Mouse (Mus musculus) frontal cortex, adult 2 months (tissue): ENCODE data around the gene Plscr4. TPM values are rescaled to one million over a fixed set of nuclear protein-coding genes. Genes with fewer than 3 reads are reported as not detected.
A peak's percentile ranks its signal among the peaks of the same experiment; 100 is the strongest.

ENCODE experiments used
- DNase-seq, 2 experiments: peaks; one replicate each; pipeline ENCODE4 v3.0.0; 2022; ENCODE audit warnings: low spot score in 1 of 2; ENCODE audit errors: extremely low spot score in 1 of 2
- polyA plus RNA-seq: library from polyadenylated mRNA; depleted of rRNA; stranded (reverse); fragments of >200 nt; gene quantifications from 2 replicates; pipeline ENCODE4 v1.2.3, GENCODE M21; 2012; rRNA removed

The Plscr4 gene
- polyA plus RNA-seq, 1 experiment, result 5.6 TPM

DNA sequence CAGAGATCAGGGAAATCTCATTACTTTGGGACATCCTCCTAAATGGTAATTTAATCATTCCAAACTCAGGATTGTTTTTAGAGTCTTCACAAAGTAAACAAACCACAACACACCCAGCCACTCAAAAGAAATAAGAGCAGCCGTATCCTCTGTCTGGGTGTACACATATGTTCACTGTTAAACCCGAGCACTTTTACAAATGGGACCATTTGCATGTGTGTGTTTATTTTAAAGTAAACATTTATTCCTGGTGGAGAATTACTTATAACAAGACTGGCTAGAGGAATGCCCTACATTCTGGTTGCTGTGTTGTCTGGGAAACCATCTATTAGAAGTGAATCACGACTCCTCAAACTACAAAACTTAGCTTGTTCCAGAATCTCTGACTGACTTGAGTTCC lies 47.1 kb downstream of the Plscr4 start:
- DNase-seq, result peak in 1 of 2 experiments; percentile 2

- DNase-seq, result no peak
These were observed 47.7 kb downstream of the Plscr4 start for GRCm38 (mm10) chr9:92504889-92505288.

DNA sequence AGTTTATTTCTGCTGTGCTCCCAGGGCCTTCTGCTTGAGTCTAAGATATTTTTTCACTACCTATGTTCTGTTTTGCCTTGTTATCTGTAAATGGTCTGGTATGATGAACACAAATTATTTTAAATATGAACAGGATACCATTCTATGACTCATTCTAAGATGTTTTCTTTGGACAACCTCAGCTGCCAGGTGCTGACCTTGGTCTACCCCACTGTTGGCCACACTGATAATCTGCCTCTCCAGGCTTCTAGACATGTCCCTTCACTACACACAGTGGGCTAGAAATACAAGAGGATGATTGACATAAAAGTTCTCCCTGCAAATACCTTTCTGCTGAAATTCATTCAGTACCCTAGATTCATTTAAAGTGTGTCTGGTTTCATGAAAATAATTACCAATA lies 54.5 kb downstream of the Plscr4 start:
- no peak for DNase-seq

GRCm38 (mm10) chr9:92517036-92517435 lies 59.9 kb downstream of the Plscr4 start:
- DNase-seq, result no peak

DNA sequence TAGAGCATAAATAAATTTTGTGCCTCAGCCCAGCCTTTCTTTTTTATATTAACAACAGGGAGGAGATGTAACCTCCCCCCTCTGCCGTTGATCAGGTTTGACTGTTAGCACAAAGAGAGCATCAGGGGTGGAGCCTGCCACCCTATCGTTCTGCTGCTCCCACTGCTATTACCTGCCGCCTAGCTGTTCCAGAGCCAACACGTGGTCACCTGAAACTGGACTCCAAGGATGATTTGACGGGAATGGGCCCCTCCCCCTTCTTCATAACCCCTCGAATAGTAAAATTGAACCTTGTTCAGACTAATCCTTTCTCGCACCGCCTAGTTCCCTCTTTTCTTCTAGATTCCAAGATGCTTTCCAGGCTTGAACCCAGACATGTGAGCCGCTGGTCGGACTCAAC lies 63.6 kb downstream of the Plscr4 start:
- DNase-seq, result no peak

- no peak for DNase-seq
These were observed 67.3 kb downstream of the Plscr4 start for GRCm38 (mm10) chr9:92524506-92524905.

DNA sequence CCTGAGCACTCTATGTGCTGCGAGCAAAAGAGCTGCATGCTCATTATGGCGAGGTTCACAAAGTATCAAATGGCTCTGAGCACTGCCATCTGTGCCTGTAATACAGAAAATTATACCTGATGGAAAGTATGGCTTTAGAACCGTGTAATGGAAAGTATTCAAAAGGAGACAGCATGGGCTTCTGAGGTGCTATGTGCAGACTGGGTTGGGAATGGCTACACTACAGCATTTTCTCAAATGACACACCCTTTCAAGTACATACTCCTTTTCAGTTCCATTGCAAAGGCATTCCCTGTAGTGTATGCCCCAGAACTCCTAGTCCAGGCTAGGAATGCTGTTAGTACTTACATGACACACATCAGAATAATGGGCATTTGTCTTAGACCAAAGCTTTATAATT lies 72.9 kb downstream of the Plscr4 start:
- no peak for DNase-seq

GRCm38 (mm10) chr9:92537735-92538134 lies 80.6 kb downstream of the Plscr4 start:
- peak in 1 of 2 experiments; percentile 42 for DNase-seq

DNA sequence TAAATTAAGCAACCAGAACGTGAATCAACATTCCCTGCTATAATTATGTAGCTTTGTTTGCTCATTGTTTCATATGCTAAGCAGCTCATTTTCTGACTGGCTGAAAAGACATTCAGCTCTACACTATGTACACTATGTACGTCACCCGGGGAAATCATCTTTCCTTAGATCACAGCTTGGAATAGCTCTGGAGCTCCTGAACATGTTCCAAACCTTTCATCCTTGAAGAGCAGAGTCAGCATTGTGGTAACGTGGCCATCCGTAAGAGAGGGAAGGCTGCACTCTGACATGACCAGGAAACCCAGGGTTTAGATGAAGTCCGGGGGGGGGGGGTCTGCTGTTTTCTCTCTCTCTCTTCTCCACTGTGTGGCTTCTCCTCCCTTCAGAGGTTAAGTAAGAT lies 81.0 kb downstream of the Plscr4 start:
- peak in 1 of 2 experiments; percentile 22 for DNase-seq

Other genes starting within 250 kb of the Plscr4 start
- 3.8 and 5.3 TPM in 2 replicates for gene Plscr1, start 207.6 kb upstream of the Plscr4 start, polyA plus RNA-seq
- gene Plscr2, start 181.8 kb upstream of the Plscr4 start, polyA plus RNA-seq, result 4.1 and 4.7 TPM in 2 replicates
- gene 1700057G04Rik, start 148.0 kb upstream of the Plscr4 start, polyA plus RNA-seq, result not detected in 2 replicates
- 10.9 and 11.0 TPM in 2 replicates for gene Plod2, start 84.8 kb downstream of the Plscr4 start, polyA plus RNA-seq